Mouse (Mus musculus) adrenal gland, postnatal 14 days (tissue): ENCODE data around the gene Scd3. TPM values are rescaled to one million over a fixed set of nuclear protein-coding genes. Genes with fewer than 3 reads are reported as not detected.
A peak's percentile ranks its signal among the peaks of the same experiment; 100 is the strongest.
"Not testable (repeated sequence)": the region's sequence is repeated elsewhere in the genome, so short reads cannot be mapped to it uniquely, and the experiment has no call there.

ENCODE experiments used
- DNase-seq: peaks from one replicate; pipeline ENCODE4 v3.0.0; 2021; ENCODE audit warnings: mixed read lengths
- total RNA-seq: library from RNA; stranded (reverse); gene quantifications from 2 replicates; pipeline ENCODE4 v1.2.3, GENCODE M21; 2021

Gene Scd3
- total RNA-seq, 1 experiment from 2014 or later, result not detected

DNA sequence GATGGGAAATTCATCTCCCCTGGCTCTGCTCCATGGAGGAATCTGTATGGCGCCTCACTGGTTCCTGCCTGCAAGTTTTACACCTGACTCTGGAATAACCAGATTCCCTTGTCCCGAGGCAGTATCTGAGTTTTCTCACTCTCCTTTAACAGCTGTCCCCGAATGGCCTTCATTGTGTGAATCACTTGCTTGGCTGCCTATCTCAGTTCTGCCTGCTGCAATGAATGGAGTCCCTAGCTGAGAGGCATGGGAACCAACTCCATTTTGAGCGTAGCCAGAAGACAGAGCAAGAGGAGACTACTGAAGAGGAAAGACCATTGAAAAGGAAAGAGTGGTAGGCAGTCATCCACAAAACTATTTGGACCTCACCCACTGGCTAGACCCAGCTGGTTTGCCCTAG lies 70.6 kb downstream of the Scd3 start:
- DNase-seq, result no peak

DNA sequence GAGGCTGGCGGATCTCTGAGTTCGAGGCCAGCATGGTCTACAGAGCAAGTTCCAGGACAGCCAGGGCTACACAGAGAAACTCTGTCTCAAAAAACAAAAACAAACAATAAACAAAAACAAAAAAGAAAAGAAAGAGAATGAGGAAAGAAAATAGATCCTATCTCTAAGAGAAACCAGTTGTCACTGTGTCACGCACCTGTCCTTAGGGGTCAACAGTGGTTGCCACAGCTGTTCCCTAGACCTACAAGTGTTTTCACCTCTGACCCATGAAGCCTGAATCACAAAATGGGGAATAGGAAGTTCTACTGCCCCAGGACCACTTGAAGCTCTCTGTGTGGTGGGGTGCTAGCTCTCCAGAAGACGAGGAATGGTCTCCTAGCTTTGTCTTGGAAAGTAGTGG lies 71.4 kb downstream of the Scd3 start:
- no peak for DNase-seq

DNA sequence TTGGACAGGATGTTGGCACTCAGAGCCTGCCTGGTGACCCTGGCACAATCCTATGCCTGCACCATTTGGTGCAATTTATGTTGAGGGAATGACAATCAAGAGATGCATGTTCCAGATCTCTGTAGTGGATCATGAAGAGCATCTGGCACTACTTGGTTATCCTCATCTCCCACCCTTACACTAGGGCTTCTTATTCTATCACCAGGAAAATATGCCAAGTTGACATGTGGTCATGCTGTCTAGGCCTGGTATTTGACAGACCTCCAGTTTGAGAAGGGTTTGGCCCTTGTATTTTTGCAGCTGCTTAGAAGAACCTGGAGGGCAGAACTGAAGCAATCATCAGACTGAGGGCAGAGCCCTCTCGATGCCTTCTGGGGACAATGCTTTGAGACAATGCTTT lies 72.3 kb downstream of the Scd3 start:
- no peak for DNase-seq

DNA sequence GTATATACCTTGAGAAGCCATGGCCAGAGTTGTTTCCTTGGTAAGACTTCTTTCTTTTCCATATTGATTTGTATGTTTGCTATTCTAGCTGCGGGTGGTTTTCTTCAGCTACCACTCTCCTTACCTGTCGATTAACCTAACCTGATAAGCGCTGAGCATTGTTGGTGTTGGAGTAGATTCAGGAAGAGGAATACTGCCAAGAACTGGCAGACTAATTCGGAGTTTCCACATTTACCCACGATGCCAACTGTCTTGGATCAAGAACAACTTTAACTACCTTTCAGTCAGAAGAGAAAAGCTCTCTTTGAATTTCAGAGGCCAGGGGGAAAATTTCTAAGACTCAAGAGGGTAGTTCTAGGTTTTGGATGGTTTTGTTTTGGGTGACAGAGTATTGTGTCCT lies 73.8 kb downstream of the Scd3 start:
- DNase-seq, result no peak

DNA sequence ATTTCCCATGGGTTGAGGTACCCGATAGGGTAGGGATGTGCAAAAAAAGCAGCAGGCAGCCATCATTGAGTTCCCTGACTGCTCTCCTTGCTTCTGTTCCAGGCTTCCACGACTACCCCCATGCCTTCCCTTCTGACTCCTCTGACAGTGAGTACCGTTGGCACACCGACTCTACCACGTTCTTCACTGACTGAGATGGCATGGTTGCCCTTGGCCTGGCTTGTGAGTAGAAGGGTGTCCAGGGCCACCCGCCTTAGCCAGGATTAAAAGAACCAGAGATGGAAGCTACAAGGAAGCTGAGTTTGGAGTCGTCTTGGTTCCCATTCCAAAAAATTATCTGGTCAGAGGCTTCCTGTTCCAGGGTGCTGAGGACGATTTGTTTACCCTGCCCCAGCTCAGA lies 74.9 kb downstream of the Scd3 start:
- peak; percentile 44 for DNase-seq

DNA sequence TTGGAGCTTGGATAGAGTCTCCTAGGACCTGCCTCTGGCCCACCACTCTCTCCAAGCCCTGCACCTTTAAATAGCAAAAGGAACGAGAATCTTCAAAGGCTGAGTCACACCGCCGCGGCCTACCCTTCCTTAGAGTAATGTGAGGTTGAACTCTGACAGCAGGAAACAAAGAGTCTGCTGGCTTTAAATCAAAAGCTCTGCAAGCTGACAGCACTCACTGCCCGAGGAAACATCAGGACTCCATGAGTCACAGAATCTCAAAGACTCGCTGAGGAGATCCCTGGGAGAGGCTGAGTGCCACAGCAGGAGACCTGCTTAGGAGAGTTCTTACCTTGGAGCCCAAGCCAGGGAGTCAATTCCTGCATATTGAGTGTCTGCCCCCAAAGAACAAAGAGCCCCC lies 77.7 kb downstream of the Scd3 start:
- peak; percentile 89 for DNase-seq

DNA sequence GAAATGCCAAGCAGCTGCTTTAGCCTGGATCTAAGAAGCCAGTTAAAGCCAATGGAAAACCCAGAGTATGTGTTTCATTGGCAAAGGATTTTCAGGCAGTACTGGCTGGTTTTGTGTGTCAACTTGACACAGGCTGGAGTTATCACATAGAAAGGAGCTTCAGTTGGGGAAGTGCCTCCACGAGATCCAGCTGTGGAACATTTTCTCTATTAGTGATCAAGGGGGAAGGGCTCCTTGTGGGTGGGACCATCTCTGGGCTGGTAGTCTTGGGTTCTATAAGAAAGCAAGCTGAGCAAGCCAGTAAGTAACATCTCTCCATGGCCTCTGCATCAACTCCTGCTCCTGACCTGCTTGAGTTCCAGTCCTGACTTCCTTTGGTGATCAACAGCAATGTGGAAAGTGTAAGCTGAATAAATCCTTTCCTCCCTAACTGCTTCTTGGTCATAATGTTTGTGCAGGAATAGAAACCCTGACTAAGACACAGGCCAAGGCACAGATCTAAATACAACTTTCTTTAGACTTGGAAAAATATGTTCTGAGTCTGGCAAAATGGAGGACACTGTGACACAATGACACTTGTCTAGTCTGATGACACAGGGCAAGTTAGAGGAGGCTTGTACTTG lies 78.9 kb downstream of the Scd3 start:
- DNase-seq, result not testable (repeated sequence)

DNA sequence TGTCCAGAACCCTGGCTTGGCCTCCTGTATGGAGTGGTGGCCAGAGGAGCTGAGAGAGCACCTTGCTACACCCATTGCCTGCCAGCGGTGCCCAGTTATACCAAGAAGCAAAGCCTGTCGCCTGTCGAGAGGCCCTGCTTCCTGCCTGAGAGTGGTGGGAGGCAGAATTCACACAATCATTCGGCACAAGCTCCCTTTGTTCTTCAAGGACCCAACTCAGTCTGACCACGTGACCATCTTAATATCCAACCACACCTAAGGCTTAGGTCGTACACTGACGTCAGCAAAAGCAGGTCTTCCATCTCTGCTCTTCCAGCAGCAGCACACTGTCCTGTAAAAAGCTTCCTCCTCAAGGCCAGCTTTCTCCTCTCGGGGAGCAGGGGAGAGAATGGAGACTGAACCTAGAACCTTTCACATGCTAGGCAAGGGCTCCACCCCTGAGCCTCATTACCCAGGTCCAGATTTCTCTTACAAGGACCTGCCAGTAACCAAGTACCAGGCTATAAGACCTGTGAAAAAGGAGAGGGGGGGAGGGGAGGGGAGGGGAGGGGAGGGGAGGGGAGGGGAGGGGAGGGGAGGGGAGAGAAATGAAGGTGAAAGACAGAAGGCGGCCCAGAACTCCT lies 79.6 kb downstream of the Scd3 start:
- DNase-seq, result no peak

DNA sequence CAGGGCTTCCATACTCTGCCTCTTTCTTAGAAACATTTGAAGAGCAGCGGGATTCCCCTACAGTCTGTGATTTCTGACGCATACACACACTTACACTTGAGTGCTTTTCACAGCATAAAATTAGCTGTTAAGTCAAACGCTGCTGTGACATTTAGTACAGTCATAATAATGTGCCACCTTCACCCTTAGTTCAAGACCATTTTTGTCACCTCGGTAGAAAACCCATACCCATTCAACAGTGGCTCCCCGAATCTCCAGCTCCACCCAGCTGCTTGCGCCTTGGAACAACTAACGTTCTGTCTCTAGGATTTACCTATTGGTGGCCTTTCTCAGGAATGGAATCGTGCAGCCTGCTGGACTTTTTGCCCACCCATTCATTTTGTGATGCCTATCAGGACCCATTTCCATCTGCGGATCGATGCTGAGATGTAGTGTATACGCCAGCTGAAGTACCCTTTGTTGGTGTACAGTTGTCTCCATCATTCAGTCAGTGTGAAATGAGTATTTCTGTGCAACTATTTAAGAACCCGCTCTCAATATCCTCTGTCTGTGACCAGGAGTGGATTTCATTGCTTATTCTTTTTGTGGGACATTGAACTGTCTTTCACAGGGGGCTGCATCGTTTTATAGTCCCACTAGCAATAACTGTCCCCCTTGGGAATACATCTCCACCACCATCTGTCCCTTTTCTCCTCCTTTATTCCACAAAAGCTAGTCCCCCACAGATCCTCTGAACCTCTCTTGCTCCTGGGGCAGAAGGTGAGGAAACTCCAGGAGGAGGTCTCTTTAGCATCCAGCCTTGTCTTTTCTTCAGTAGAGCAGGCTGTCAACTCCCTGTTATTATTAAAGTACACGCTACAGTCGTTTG lies 80.3 kb downstream of the Scd3 start:
- DNase-seq, result no peak

DNA sequence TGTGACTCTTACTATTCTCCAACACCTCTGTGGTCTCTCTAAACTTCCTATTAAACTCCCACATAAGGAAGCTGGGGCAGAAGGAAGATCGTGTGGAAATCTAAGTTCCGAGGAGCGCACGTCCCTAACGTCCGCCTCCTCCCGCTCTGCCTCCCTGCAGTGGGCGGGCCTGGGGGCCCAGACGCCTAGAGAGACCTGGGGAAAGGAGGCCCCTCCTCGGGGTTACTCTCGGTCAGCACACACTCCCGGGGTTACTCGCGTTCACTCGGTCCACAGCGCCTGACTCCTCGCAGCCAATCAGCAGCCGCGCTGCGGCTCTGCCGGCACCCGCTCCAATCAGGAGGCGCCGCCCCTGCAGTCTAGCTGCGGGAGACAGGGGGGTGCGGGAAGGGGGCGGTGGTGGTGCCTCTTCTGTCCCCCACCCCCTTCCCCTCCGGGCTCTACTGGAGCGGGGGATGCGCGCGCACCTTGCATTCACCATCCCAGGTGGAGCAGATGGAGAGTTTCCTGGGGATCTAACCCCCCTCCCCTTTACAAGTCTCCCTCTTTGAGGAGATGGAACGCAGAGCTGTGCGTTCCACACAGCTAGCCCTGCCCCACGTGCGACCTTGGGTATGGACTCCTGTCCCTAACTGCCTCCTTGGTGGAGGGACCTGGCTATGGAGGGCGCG lies 81.1 kb downstream of the Scd3 start:
- DNase-seq, result peak; percentile 97

DNA sequence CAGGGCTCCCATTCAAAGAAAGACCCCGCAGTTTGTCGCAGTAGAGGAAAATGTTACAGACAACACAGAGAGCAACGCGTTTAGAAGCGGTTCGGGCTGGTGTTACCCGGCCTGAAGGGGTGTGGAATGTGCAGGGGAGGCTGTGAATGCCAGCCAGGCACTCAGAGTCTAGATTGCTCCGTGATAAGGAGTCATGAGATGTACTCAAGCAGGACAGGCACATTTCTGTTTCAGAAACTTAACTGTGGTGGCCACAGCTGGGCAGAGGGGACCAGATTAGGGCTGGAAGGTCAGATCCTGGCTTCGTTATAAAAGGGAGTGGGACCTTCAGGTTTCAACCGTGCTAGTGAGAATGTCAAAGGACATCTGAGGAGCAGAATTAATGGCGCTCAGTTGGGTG lies 81.7 kb downstream of the Scd3 start:
- DNase-seq, result peak; percentile 64

DNA sequence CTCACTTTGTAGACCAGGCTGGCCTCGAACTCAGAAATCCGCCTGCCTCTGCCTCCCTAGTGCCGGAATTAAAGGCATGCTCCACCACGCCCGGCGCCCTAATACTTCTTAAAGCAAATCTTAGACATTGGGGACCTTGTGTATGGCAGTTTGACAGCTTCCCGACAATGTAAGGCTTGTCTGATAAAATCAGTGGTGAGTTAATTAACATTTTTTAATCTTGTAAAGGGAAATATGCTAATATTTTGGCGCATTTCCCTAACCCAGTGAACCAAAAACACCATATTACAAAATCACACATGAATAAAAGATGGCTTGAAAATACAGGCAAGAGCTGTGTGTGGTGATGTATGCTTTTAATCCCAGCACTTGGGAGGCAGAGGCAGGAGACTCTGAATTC lies 82.5 kb downstream of the Scd3 start:
- DNase-seq, result no peak

DNA sequence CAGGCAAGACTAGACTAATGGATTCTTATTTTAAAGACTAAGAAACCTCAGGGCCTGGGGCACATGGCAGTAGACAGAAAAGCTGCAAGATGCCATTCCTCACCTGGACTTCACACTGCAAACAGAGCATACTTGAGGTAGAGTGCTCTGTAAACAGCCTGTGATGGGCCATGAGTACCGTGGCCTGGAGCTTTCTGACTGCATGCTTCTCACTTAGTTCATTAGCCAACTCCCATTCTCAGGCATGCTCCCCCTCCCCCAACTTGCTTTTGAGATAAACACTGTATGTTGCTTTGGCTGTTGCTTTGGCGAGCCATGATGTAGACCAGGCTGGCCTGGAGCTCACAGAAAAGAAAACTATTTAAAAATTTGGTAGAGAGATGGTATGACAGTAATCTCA lies 83.0 kb downstream of the Scd3 start:
- DNase-seq, result no peak

DNA sequence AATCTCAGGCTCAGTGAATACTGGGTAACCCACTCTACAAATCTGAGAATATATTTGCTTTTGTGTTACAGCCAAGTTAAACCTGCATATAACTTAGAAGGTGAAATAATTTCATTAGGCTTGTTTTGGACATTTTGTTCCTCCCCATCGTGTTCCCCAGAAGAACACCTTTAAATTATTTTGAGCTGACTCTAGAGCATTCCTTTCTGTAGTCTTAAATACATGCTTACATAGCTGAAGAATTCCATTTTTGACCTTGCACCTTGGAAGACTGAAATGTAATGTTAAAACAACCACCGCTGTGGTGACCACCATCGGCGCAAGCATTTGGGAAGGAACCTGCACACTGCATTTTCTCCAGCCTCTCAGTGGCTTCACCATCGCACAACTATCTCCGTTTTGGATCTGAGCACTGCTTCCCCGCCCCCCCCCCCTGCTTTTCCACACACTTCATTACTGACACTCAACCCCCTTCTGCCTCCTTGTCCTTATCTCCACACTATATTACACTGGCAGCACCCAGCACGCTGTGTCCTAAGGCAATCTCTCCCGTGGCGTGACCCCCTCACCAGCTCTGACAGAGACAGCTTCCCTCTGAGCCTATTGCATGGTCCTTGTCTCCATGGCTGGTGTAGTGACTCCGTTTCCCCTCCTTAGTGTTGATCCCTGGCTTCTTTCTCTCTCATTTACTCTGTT lies 84.5 kb downstream of the Scd3 start:
- DNase-seq, result no peak

DNA sequence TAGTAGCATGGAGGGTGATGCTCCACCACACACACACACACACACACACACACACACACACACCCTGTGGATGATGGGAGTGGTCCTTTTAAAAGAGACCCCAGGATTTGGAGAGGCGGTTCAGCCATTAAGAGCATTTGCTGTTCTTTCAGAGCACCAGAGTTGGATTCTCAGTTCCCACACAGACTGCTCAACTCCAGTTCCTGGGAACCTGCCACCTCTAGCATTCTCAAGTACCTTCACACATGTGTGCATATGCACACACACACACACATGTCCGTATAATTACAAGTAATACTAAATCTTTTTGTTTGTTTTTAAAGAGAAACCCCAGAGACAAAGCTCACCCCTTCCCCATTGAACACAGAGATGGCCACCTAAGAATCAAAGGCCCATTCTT lies 89.0 kb downstream of the Scd3 start:
- DNase-seq, result no peak

DNA sequence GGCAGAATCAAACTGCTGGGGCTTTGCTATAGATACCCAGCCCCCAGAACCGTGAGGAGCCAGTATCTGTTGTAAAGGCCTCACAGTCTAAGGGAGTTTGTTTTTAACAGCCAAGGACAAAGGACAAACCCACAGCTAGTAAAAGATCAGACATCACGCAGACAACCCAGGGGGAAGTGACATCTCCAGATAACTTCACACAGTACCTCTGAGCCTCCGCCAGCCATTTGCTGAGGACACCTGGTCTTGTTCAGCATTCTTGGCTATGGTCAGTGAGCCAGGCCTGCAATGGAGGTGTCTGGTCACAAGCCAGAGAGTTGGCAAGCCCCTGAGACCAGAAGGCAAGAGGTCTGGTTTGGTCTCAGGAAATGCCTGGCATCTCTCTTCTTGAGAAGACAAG lies 89.4 kb downstream of the Scd3 start:
- DNase-seq, result no peak

DNA sequence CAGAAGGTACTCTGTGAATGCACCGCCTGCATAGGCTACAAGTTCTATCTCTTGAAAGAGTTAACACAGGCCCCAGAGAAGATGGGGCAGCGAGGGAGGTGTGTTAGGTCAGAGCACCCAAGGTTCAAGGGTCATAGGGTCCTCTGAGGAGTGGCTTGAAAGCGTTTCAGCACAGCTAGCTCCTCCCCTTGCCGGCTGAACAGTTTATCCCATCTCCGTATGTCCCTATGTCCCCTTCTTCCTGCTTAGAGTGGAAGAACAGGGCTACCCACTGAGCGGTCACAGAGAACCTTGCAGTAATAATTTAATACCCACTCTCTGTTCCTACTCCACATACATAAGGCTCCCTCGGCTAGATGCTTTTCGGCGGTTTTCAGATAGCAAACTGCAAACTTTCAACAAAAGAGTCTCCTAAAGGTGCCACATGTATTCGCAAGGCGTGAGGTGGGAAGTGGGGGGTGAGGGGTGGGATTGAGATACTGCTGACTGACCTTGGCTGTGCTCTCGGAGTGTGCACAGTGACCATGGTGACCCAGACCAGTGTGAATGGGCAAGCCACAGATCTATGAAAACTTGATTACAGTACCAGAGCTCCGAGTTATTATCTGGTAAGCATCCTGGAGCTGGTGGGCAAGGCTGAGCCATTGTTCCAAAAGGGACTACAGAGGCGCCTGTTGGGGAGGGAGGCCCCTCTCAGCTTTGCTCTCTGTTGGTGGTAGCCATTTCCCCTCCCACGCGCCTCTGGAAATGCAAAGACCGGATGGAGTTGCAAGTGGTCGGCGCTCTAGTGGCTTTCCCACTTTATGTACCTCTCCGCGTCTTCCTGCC lies 90.1 kb downstream of the Scd3 start, which contains the start of gene Scd2:
Gene Scd2 (plus strand): TSS at position 734 of the 828 bp plus-strand sequence.
- peak; percentile 53 for DNase-seq
